Mouse (Mus musculus): Measurements from ENCODE around the gene Il31.
A peak's percentile ranks its signal among the peaks of the same experiment; 100 is the strongest.
"Not testable (repeated sequence)": the region's sequence is repeated elsewhere in the genome, so short reads cannot be mapped to it uniquely, and the experiment has no call there.

Il31 gene

GRCm38 (mm10) chr5:123489112-123489785 lies at the start of gene Il31, which contains the start of gene Lrrc43:
Il31 (minus strand) TSS chr5:123489489.
Lrrc43 (plus strand) TSS chr5:123489305.
- DNase-seq (ENCODE audit: low read depth, low spot score), result no peak

GRCm38 (mm10) chr5:123533801-123534200 lies 44.5 kb upstream of the Il31 start:
- DNase-seq (ENCODE audit: low read depth, low spot score), result no peak

- no peak for DNase-seq (ENCODE audit: low read depth, low spot score)
These were observed 40.8 kb upstream of the Il31 start for GRCm38 (mm10) chr5:123530056-123530455.

- no peak for DNase-seq (ENCODE audit: low read depth, low spot score)
These were observed 39.4 kb upstream of the Il31 start for GRCm38 (mm10) chr5:123528641-123529040.

GRCm38 (mm10) chr5:123525916-123526495 lies 36.7 kb upstream of the Il31 start:
- DNase-seq (ENCODE audit: low read depth, low spot score), result no peak

GRCm38 (mm10) chr5:123525281-123525680 lies 36.0 kb upstream of the Il31 start, which contains the start of gene Gm49027:
Gm49027 (minus strand) TSS chr5:123525488.
- no peak for DNase-seq (ENCODE audit: low read depth, low spot score)

GRCm38 (mm10) chr5:123524393-123524750 lies 35.1 kb upstream of the Il31 start:
- no peak for DNase-seq (ENCODE audit: low read depth, low spot score)

GRCm38 (mm10) chr5:123523692-123524392 lies 34.6 kb upstream of the Il31 start, which contains the start of gene Diablo:
Diablo (minus strand) TSS chr5:123524176.
- peak; percentile 92 for DNase-seq (ENCODE audit: low read depth, low spot score)

- DNase-seq (ENCODE audit: low read depth, low spot score), result no peak
These were observed 32.9 kb upstream of the Il31 start for GRCm38 (mm10) chr5:123522166-123522565.

- no peak for DNase-seq (ENCODE audit: low read depth, low spot score)
These were observed 32.3 kb upstream of the Il31 start for GRCm38 (mm10) chr5:123521621-123522020.

- DNase-seq (ENCODE audit: low read depth, low spot score), result no peak
These were observed 31.4 kb upstream of the Il31 start for GRCm38 (mm10) chr5:123520666-123521065.

GRCm38 (mm10) chr5:123514871-123515270 lies 25.6 kb upstream of the Il31 start:
- DNase-seq (ENCODE audit: low read depth, low spot score), result no peak

- no peak for DNase-seq (ENCODE audit: low read depth, low spot score)
These were observed 22.8 kb upstream of the Il31 start for GRCm38 (mm10) chr5:123512102-123512501.

GRCm38 (mm10) chr5:123511426-123511825 lies 22.1 kb upstream of the Il31 start:
- DNase-seq (ENCODE audit: low read depth, low spot score), result not testable (repeated sequence)

- no peak for DNase-seq (ENCODE audit: low read depth, low spot score)
These were observed 20.9 kb upstream of the Il31 start, which contains the start of gene B3gnt4 for GRCm38 (mm10) chr5:123510160-123510559. B3gnt4 (plus strand) TSS chr5:123510460.

- no peak for DNase-seq (ENCODE audit: low read depth, low spot score)
These were observed 19.6 kb upstream of the Il31 start for GRCm38 (mm10) chr5:123508921-123509320.

GRCm38 (mm10) chr5:123507936-123508723 lies 18.8 kb upstream of the Il31 start:
- peak; percentile 53 for DNase-seq (ENCODE audit: low read depth, low spot score)

GRCm38 (mm10) chr5:123501973-123502372 lies 12.7 kb upstream of the Il31 start:
- DNase-seq (ENCODE audit: low read depth, low spot score), result no peak

GRCm38 (mm10) chr5:123499717-123500116 lies 10.4 kb upstream of the Il31 start:
- no peak for DNase-seq (ENCODE audit: low read depth, low spot score)

GRCm38 (mm10) chr5:123489935-123490334 lies 646 bp upstream of the Il31 start:
- no peak for DNase-seq (ENCODE audit: low read depth, low spot score)

- DNase-seq (ENCODE audit: low read depth, low spot score), result no peak
These were observed 1.5 kb downstream of the Il31 start for GRCm38 (mm10) chr5:123487659-123488395.

Data from retina, adult 2 months (tissue).